Mouse (Mus musculus) intestine, embryonic 14.5 days (tissue): ENCODE results near the gene Rnf4. TPM values are rescaled to one million over a fixed set of nuclear protein-coding genes. Genes with fewer than 3 reads are reported as not detected.

Experiments
- ATAC-seq: fragments of 200-750 bp; cut with Nextera tagmentation; replicated peaks from 2 replicates; pipeline ENCODE4 v1.8.0; 2017; ENCODE audit warnings: low read depth, moderate number of reproducible peaks, moderate TSS enrichment, moderate library complexity; ENCODE audit not compliant: low FRiP score, low TSS enrichment
- DNase-seq: peaks from one replicate; pipeline ENCODE4 v3.0.0-alpha.2; 2018; ENCODE audit warnings: low spot score
- H3K27ac ChIP-seq: fragments of 300-500 bp; sonication (generic); 2 replicates; pipeline ENCODE4 v1.5.1; 2014; ENCODE audit warnings: low read depth, mild to moderate bottlenecking, control low read depth
- H3K27me3 ChIP-seq: fragments of 300-500 bp; sonication (generic); replicated peaks from 2 replicates; pipeline ENCODE4 v1.6.1; 2014; ENCODE audit warnings: low read length, control low read depth; ENCODE audit not compliant: control insufficient read depth, insufficient read depth
- H3K36me3 ChIP-seq: fragments of 300-500 bp; sonication (generic); 2 replicates; pipeline ENCODE4 v1.6.1; 2014; ENCODE audit warnings: low read length, control low read depth; ENCODE audit not compliant: control insufficient read depth, insufficient read depth
- H3K4me1 ChIP-seq: fragments of 300-500 bp; sonication (generic); replicated peaks from 2 replicates; pipeline ENCODE4 v1.6.1; 2014; ENCODE audit warnings: low read length, control low read depth, mixed read lengths; ENCODE audit not compliant: control insufficient read depth, insufficient read depth
- H3K4me2 ChIP-seq: fragments of 300-500 bp; sonication (generic); 2 replicates; pipeline ENCODE4 v1.6.1; 2014; ENCODE audit warnings: low read length
- H3K4me3 ChIP-seq: fragments of 300-500 bp; sonication (generic); 2 replicates; pipeline ENCODE4 v1.5.1; 2014; ENCODE audit warnings: low read depth, low read length, control low read depth, mixed read lengths
- H3K9ac ChIP-seq: fragments of 300-500 bp; sonication (generic); 2 replicates; pipeline ENCODE4 v1.6.1; 2014; ENCODE audit warnings: mild to moderate bottlenecking, low read length
- H3K9me3 ChIP-seq: fragments of 300-500 bp; sonication (generic); 2 replicates; pipeline ENCODE4 v1.6.1; 2016; ENCODE audit warnings: low read length, control low read depth; ENCODE audit not compliant: control insufficient read depth
- WGBS: fragments of 180-500 bp; shearing (Covaris S2); extraction: QIAGEN DNeasy Blood & Tissue Kit; methylation state at CpG from one replicate; pipeline ENCODE4 v1.1.7; 2014; 5-methylcytosine and 5-hydroxymethylcytosine counted together
- polyA plus RNA-seq: library from polyadenylated mRNA; unstranded; fragments of >200 nt; fragmentation: Nextera tagmentation; extraction: Ambion mirVana; gene quantifications from 2 replicates; pipeline ENCODE4 v1.2.1, GENCODE M21; 2014

Gene Rnf4
- polyA plus RNA-seq, 1 experiment from 2014 or later, result 172 TPM

DNA sequence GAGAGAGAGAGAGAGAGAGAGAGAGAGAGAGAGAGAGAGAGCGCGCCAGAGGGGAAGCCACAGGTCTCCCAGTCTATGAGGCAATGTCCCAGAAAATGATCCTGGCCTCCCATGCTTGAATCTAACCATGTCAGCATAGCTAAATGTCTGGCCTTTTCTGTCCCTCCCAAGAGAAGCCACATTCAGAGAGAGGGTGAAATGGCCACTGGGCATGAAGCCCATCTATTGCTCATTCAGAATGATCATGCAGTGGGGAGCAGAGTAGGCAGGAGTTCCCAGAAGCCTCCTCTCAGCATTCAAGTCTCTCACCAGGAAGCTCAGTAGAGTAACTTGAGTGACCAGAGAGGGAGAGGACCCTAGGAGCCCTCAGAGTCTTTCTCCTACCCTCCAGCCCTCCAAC, 40.9 kb upstream of the Rnf4 start:
- 89% methylated on average over 2 of the region's 2 CpGs for WGBS
- Histone ChIP-seq H3K9me3 (no peaks in the 10 kb centered on the region), H3K27ac (no peak overlapping the region), H3K36me3 (no peaks in the 10 kb centered on the region), H3K4me3 (no peak overlapping the region), H3K27me3 (0 out of 2 replicates have a peak, but pooled peaks cover 3% of the 10 kb centered on the region), H3K9ac (no peak overlapping the region), H3K4me1 (no peaks in the 10 kb centered on the region), H3K4me2 (no peak overlapping the region)
- no peak for ATAC-seq
- no peak for DNase-seq

DNA sequence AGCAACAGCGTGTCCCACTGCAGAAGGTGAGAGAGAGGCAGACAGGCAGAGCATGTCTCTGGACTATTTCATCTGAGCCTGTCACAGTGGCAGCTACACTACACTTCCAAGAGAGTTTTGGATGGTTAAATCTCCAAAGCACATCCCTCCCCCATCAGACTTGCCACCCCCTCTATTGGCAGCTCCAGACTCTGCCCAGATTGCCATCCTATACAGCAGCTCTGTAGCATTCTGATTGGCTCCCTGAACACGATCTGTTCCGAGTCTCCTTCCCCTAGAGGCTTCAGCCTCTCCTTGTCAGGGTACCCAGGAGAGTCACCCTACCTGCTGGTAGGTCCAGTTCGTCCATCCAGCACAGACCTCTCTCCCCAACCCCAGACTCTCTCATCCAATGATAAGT, 38.0 kb upstream of the Rnf4 start:
- Histone ChIP-seq H3K27me3 (no peaks in the 10 kb centered on the region), H3K27ac (no peak overlapping the region), H3K36me3 (no peaks in the 10 kb centered on the region), H3K4me1 (no peaks in the 10 kb centered on the region), H3K9ac (no peak overlapping the region), H3K4me3 (no peak overlapping the region), H3K4me2 (no peak overlapping the region), H3K9me3 (no peaks in the 10 kb centered on the region)
- no peak for DNase-seq
- no peak for ATAC-seq
- WGBS, result 51% methylated on average over 4 of the region's 4 CpGs

DNA sequence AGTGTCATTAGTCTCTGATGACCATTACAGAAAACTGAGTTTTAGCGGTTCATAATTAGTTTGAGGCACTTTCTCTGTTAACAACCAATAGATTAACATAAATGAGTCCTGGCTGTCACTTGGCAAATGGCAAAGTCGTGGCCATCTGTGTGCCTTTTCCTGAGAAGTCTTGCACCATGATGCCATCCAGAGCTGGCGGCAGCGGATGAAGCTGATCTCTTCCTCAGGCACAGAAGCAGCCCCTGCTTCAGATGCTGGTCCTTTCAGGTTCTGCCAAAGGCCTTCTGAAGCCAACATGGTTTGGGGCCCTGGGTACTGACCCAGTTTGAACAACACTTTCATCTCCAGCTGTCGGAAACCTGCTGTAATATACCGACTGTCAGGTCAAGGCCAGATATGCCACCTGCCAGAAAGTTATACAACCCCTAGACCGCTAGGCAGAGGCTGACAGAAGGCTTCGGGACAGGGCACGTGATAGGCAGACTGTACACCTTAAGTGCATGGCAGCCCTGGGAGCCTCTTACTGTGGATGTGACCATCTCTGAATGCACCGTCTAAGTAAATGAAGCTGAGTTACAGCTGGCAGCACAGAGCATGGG, 37.1 kb upstream of the Rnf4 start:
- 85% methylated on average over 10 of the region's 10 CpGs for WGBS
- ATAC-seq, result no peak
- Histone ChIP-seq H3K4me2 (no peak overlapping the region), H3K4me3 (no peak overlapping the region), H3K4me1 (no peaks in the 10 kb centered on the region), H3K27me3 (no peaks in the 10 kb centered on the region), H3K9me3 (no peaks in the 10 kb centered on the region), H3K9ac (no peak overlapping the region), H3K27ac (no peak overlapping the region), H3K36me3 (no peaks in the 10 kb centered on the region)
- no peak for DNase-seq

DNA sequence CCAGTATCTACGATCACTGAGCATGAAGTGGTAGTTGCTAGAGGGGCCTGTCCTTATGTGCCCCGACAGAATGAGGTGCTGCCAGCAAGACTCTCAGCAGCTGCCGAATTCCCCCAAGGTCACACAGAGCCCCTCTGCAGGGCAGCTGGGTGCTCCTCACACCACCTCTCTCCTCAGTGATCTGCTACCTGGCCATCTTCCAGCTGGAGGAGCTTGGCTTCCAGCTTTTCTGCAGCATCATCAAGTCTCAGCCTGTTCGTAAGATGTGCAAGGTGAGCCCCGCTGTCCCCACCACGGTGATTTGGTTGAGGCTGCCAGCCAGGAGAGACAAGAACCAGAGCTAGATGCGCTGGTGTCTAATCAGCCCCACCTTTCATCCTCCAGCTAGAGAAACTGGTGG, 33.7 kb upstream of the Rnf4 start:
- H3K4me1 ChIP-seq, result no peaks in the 10 kb centered on the region
- H3K36me3 ChIP-seq, result no peaks in the 10 kb centered on the region
- H3K27me3 ChIP-seq, result no peaks in the 10 kb centered on the region
- no peak overlapping the region for H3K9ac ChIP-seq
- no peak overlapping the region for H3K4me2 ChIP-seq
- H3K9me3 ChIP-seq, result no peaks in the 10 kb centered on the region
- 74% methylated on average over 7 of the region's 7 CpGs for WGBS
- no peak for DNase-seq
- no peak for ATAC-seq
- no peak overlapping the region for H3K27ac ChIP-seq
- H3K4me3 ChIP-seq, result no peak overlapping the region

DNA sequence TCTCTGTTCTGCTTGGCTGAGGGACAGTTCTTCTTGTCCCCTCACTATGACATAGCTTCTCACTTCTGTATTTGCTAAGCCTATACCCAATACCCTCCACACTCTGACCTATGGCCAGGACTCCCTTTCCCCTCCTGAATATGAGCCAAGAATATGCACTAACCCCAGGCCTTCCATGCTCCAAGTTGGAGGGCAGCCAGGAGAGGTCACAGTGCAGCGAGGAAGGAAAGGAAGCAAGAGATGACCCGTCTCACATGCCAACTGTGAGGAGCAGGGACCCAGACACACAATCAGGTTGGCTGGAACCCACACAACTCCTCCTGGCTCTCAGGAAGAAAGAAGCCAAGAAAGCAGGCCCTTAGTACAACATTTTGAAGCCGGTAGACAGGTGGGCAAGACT, 27.1 kb upstream of the Rnf4 start:
- no peak for DNase-seq
- Histone ChIP-seq H3K9ac (no peak overlapping the region), H3K4me1 (no peaks in the 10 kb centered on the region), H3K27ac (no peak overlapping the region), H3K4me3 (no peak overlapping the region), H3K9me3 (no peaks in the 10 kb centered on the region), H3K4me2 (no peak overlapping the region), H3K36me3 (no peaks in the 10 kb centered on the region), H3K27me3 (no peaks in the 10 kb centered on the region)
- ATAC-seq, result no peak
- WGBS, result 71% methylated on average over 3 of the region's 3 CpGs

DNA sequence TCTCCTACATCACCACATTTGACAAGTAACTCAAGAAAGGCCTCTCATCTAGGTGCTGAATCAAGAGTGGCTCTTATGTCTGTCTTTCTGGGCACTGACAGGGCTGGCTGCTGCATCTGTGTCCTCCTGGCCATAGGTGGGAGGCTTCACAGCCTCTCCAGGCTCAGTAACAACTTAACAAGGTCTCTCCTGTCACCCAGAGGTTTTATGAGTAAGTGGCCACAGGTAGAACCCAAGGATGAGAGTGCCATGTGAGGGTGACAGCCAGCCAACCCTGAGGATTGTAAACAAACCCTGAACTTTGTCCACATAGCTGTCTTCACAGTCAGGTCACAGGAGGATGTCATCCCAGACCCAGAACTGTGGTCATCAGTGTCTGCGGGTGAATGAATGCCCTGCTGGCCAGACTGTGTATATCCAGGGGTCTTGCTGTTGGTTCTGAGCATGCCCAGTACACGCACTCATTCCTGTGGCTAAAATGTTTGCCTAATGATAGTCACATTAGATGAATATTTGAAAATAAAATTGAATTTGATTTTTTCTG, 16.5 kb upstream of the Rnf4 start:
- H3K4me2 ChIP-seq, result no peak overlapping the region
- no peaks in the 10 kb centered on the region for H3K9me3 ChIP-seq
- no peaks in the 10 kb centered on the region for H3K36me3 ChIP-seq
- H3K27ac ChIP-seq, result no peak overlapping the region
- WGBS, result 63% methylated on average over 2 of the region's 2 CpGs
- no peak overlapping the region for H3K4me3 ChIP-seq
- no peak for ATAC-seq
- H3K9ac ChIP-seq, result no peak overlapping the region
- H3K4me1 ChIP-seq, result no peaks in the 10 kb centered on the region
- no peak for DNase-seq
- no peaks in the 10 kb centered on the region for H3K27me3 ChIP-seq

DNA sequence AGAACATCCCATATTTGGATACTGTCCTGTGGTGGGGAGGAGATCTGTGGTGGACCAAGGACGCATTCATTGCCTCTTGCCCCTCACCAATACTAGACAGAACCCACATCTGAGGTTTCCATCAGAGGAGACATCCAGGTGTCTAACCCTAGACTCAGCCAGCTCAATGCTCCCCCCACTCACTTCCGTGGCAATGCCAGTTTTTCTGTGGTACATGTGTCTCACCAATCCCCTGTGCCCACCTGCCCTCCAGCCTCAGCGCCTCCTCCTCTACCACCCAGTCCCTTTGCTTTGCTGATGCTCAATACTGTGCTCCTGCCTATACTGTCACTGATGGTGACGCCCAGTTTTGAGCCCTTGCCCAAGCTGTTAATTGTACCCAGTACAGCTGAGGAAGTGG, 14.9 kb upstream of the Rnf4 start:
- H3K9ac ChIP-seq, result no peak overlapping the region
- no peaks in the 10 kb centered on the region for H3K4me1 ChIP-seq
- no peaks in the 10 kb centered on the region for H3K27me3 ChIP-seq
- DNase-seq (no peak), ATAC-seq (no peak)
- H3K27ac ChIP-seq, result no peak overlapping the region
- H3K4me2 ChIP-seq, result no peak overlapping the region
- no peak overlapping the region for H3K4me3 ChIP-seq
- WGBS, result 82% methylated on average over 4 of the region's 4 CpGs
- H3K9me3 ChIP-seq, result no peaks in the 10 kb centered on the region
- H3K36me3 ChIP-seq, result no peaks in the 10 kb centered on the region

DNA sequence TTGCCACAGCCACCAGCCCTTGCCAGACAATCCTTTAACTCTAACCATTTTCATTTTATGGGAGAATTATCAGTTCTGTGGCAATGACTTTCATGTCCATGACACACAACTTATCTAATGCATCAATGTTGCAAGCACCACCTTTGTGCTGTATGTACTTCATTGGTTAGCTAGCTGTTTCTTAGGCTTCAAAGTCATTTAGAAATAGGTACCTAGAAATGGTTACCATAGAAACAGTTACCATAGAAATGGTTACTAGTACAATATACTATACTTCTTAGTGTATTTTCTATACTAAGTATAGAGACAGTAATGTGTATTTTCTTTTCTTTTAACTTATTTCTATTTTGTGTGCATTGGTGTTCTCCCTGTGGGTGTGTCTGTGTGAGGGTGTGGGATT, 10.8 kb upstream of the Rnf4 start:
- no peak for ATAC-seq
- Histone ChIP-seq H3K4me2 (no peak overlapping the region), H3K4me1 (0 out of 2 replicates have a peak, but pooled peaks cover 7% of the 10 kb centered on the region), H3K27ac (no peak overlapping the region), H3K9me3 (no peaks in the 10 kb centered on the region), H3K9ac (no peak overlapping the region), H3K36me3 (no peaks in the 10 kb centered on the region), H3K27me3 (no peaks in the 10 kb centered on the region), H3K4me3 (no peak overlapping the region)
- DNase-seq, result no peak

DNA sequence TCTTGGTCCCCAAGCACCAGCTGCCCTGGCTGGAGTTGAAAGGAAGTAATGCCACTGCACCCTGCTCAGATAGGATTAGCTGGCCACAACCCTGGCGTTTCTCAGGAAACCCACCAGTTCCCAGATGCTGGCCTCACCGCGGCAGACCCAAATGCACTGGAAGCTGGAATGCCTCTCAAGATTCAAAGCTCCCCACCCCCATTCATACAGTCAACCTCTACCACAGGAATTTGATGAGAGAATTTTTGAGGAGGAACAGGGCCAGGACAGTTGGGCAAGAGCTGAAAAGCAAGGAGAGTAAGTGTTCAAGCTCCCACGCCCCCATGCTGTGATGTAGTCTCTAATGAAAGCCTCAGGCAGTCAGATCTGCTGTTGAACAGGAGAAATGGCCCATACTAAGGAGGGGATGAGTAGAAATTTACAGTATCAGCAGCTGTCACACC, 9.8 kb upstream of the Rnf4 start:
- Histone ChIP-seq H3K9ac (no peak overlapping the region; the same call in 1 of the 2 replicates), H3K36me3 (no peaks in the 10 kb centered on the region), H3K4me2 (peak overlapping the region; percentile 65), H3K9me3 (no peaks in the 10 kb centered on the region), H3K27me3 (no peaks in the 10 kb centered on the region), H3K4me1 (0 out of 2 replicates have a peak, but pooled peaks cover 7% of the 10 kb centered on the region), H3K27ac (no peak overlapping the region), H3K4me3 (no peak overlapping the region)
- DNase-seq, result peak; percentile 55
- ATAC-seq, result 0 out of 2 replicates have a peak, but pooled peaks have one; percentile 26
- 26% methylated on average over 4 of the region's 4 CpGs for WGBS
